Comparison of ENCODE assay signal across 8 mouse cellular contexts in the genomic region with DNA sequence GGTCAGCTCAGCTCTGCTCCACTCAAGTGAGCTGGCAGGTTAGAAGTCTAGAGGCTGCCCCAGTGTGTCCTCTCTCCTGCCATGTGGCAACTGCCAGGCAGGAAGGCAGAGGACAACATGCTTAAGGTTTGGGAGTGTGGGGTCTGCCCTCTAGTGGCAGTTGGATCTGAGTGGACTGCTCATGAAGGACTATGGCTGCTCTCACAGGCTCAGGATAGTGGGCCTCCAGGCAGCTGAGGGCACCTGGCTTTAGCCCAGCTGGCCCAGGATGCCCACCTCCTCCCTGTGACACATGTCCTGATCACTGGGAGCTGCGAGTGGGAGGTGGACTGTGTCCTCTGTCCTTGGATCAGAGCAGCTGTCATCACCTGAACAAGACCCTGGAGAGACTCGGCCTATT. TPM values are rescaled to one million over a fixed set of nuclear protein-coding genes. Genes with fewer than 3 reads are reported as not detected.
A peak's percentile ranks its signal among the peaks of the same experiment; 100 is the strongest.
DNase-seq lines count a peak whose midpoint lies in the region; ATAC-seq and TF ChIP-seq lines count a peak whose summit lies in the region.

No protein-coding gene starts in this region.

- ATAC-seq in forebrain, embryonic 13.5 days = 0 out of 2 replicates have a peak, but pooled peaks have one; percentile 24
- ATAC-seq in heart, embryonic 16.5 days (replicated peaks; ENCODE audit: extremely low read depth, insufficient read depth, low FRiP score) = peak; percentile 42
- ATAC-seq in lung, postnatal 0 days = peak; percentile 41

- peaks cover 10% of the 10 kb centered on the region for H3K36me3 ChIP-seq in forebrain, embryonic 13.5 days (ENCODE audit: poor library complexity, severe bottlenecking)
- peaks cover 36% of the 10 kb centered on the region for H3K36me3 ChIP-seq in forebrain, embryonic 10.5 days (replicated peaks)
- H3K36me3 ChIP-seq in spleen, adult 2 months (ENCODE audit: control insufficient read depth, insufficient read depth, low read length) = no peaks in the 10 kb centered on the region
- no peaks in the 10 kb centered on the region for H3K36me3 ChIP-seq in heart, embryonic 16.5 days (ENCODE audit: control insufficient read depth, insufficient read depth)
- no peaks in the 10 kb centered on the region for H3K36me3 ChIP-seq in lung, postnatal 0 days (ENCODE audit: insufficient read depth, low read length)

- H3K4me2 ChIP-seq in forebrain, embryonic 13.5 days = no peak overlapping the region
- H3K4me2 ChIP-seq in heart, embryonic 16.5 days (ENCODE audit: low read depth, low read length) = no peak overlapping the region
- no peak overlapping the region for H3K4me2 ChIP-seq in lung, postnatal 0 days (replicated peaks; ENCODE audit: low read depth, low read length)

- 0 out of 2 replicates have a peak, but pooled peaks cover 6% of the 10 kb centered on the region for H3K4me1 ChIP-seq in forebrain, embryonic 13.5 days
- peaks cover 13% of the 10 kb centered on the region for H3K4me1 ChIP-seq in forebrain, embryonic 10.5 days
- H3K4me1 ChIP-seq in spleen, adult 2 months (ENCODE audit: control insufficient read depth, insufficient read depth, insufficient read length) = no peaks in the 10 kb centered on the region
- peaks cover 4% of the 10 kb centered on the region; the same call in 1 of the 2 replicates for H3K4me1 ChIP-seq in heart, embryonic 16.5 days (ENCODE audit: control insufficient read depth, insufficient read depth, low read length)
- H3K4me1 ChIP-seq in lung, postnatal 0 days (ENCODE audit: insufficient read depth, low read depth, low read length) = no peaks in the 10 kb centered on the region

- H3K4me3 ChIP-seq in forebrain, embryonic 13.5 days = no peak overlapping the region
- no peak overlapping the region for H3K4me3 ChIP-seq in forebrain, embryonic 10.5 days
- no peak overlapping the region for H3K4me3 ChIP-seq in spleen, adult 2 months (ENCODE audit: extremely low read depth, insufficient read depth, insufficient read length)
- H3K4me3 ChIP-seq in heart, embryonic 16.5 days (ENCODE audit: low read length) = no peak overlapping the region
- no peak overlapping the region for H3K4me3 ChIP-seq in lung, postnatal 0 days (ENCODE audit: low read depth, low read length)

- no peaks in the 10 kb centered on the region for H3K9me3 ChIP-seq in forebrain, embryonic 13.5 days (replicated peaks)
- H3K9me3 ChIP-seq in forebrain, embryonic 10.5 days = no peaks in the 10 kb centered on the region
- no peaks in the 10 kb centered on the region for H3K9me3 ChIP-seq in heart, embryonic 16.5 days (replicated peaks; ENCODE audit: control insufficient read depth, low read length)
- no peaks in the 10 kb centered on the region for H3K9me3 ChIP-seq in lung, postnatal 0 days (ENCODE audit: low read length)

- no peak for DNase-seq in forebrain, embryonic 10.5 days (ENCODE audit: extremely low spot score, low spot score)
- peak in 1 of 2 experiments; percentile 40 for DNase-seq in spleen, adult 2 months (ENCODE audit: low read depth in 1 of 2, low spot score in 2 of 2)
- no peak for DNase-seq in spleen, postnatal 36 days (ENCODE audit: low spot score in 2 of 2)
- peak; percentile 56 for DNase-seq in lung, postnatal 0 days (ENCODE audit: low spot score)
- no peak for DNase-seq in layer of hippocampus, adult 11-12 months (ENCODE audit: low spot score)
- no peak for DNase-seq in gastrocnemius, adult 18-20 months (ENCODE audit: low spot score)

- WGBS in forebrain, embryonic 13.5 days = 74% methylated on average over 2 of the region's 2 CpGs
- WGBS in forebrain, embryonic 10.5 days = 87% methylated on average over 2 of the region's 2 CpGs
- WGBS in spleen, adult 2 months = 90% methylated on average over 2 of the region's 2 CpGs
- WGBS in heart, embryonic 16.5 days = 41% methylated on average over 2 of the region's 2 CpGs
- 73% methylated on average over 2 of the region's 2 CpGs for WGBS in lung, postnatal 0 days

- TF ChIP-seq CTCF in spleen, adult 2 months (IDR thresholded peaks at IDR 0.05; ENCODE audit: extremely low read depth, insufficient read depth, insufficient read length, insufficient replicate concordance) = peak; percentile 41; the same call in 1 of the 2 replicates
- TF ChIP-seq CTCF in lung, postnatal 0 days (IDR thresholded peaks at IDR 0.05) = peak; percentile 80

- no peak overlapping the region for H3K9ac ChIP-seq in forebrain, embryonic 13.5 days
- H3K9ac ChIP-seq in heart, embryonic 16.5 days (ENCODE audit: low read length) = no peak overlapping the region
- no peak overlapping the region for H3K9ac ChIP-seq in lung, postnatal 0 days (replicated peaks; ENCODE audit: low read depth)

- no peak overlapping the region for H3K27ac ChIP-seq in forebrain, embryonic 13.5 days
- no peak overlapping the region for H3K27ac ChIP-seq in forebrain, embryonic 10.5 days
- H3K27ac ChIP-seq in spleen, adult 2 months (ENCODE audit: insufficient read depth, low read length) = no peak overlapping the region
- no peak overlapping the region for H3K27ac ChIP-seq in heart, embryonic 16.5 days (ENCODE audit: low read length)
- H3K27ac ChIP-seq in lung, postnatal 0 days (ENCODE audit: low read length) = no peak overlapping the region

- no peak for TF ChIP-seq POLR2A in spleen, adult 2 months (IDR thresholded peaks at IDR 0.05; ENCODE audit: low read depth, low read length)

- TF ChIP-seq EP300 in lung, postnatal 0 days (IDR thresholded peaks at IDR 0.05) = no peak

- H3K27me3 ChIP-seq in forebrain, embryonic 13.5 days = no peaks in the 10 kb centered on the region
- H3K27me3 ChIP-seq in forebrain, embryonic 10.5 days (ENCODE audit: poor library complexity, severe bottlenecking) = no peaks in the 10 kb centered on the region
- no peaks in the 10 kb centered on the region for H3K27me3 ChIP-seq in spleen, adult 2 months (ENCODE audit: control insufficient read depth, insufficient read depth, low read length)
- no peaks in the 10 kb centered on the region for H3K27me3 ChIP-seq in heart, embryonic 16.5 days (ENCODE audit: control insufficient read depth, insufficient read depth, low read length)
- no peaks in the 10 kb centered on the region for H3K27me3 ChIP-seq in lung, postnatal 0 days (replicated peaks; ENCODE audit: insufficient read depth, low read length)

RNA-seq across cellular contexts. Expression of a gene that starts 6.2 kb away (rescaled TPM):
- polyA plus RNA-seq in forebrain, embryonic 13.5 days (2015; fragmentation: Nextera tagmentation; extraction: Ambion mirVana) = not detected in 2 replicates
- not detected in 2 replicates for polyA plus RNA-seq in forebrain, embryonic 10.5 days (2016; fragmentation: Nextera tagmentation; extraction: Ambion mirVana)
- not detected in 2 replicates for polyA plus RNA-seq in spleen, adult 2 months (2012; rRNA removed)
- polyA plus RNA-seq in heart, embryonic 16.5 days (2015; fragmentation: Nextera tagmentation; extraction: Ambion mirVana) = not detected in 2 replicates
- polyA plus RNA-seq in lung, postnatal 0 days (2015; fragmentation: Nextera tagmentation; extraction: Ambion mirVana) = not detected in 2 replicates
- not detected for total RNA-seq in gastrocnemius, adult 18-20 months (2021)

RNA-seq across cellular contexts. Expression of a gene that starts 7.4 kb away (rescaled TPM):
- 111 and 117 TPM in 2 replicates for polyA plus RNA-seq in forebrain, embryonic 13.5 days (2015; fragmentation: Nextera tagmentation; extraction: Ambion mirVana)
- polyA plus RNA-seq in forebrain, embryonic 10.5 days (2016; fragmentation: Nextera tagmentation; extraction: Ambion mirVana) = 119 and 120 TPM in 2 replicates
- 27.2 and 36.2 TPM in 2 replicates for polyA plus RNA-seq in spleen, adult 2 months (2012; rRNA removed)
- 75.7 and 75.8 TPM in 2 replicates for polyA plus RNA-seq in heart, embryonic 16.5 days (2015; fragmentation: Nextera tagmentation; extraction: Ambion mirVana)
- polyA plus RNA-seq in lung, postnatal 0 days (2015; fragmentation: Nextera tagmentation; extraction: Ambion mirVana) = 60.5 and 61.6 TPM in 2 replicates
- 10 to 100 TPM; 55.0 to 68.4 TPM for total RNA-seq in gastrocnemius, adult 18-20 months (2021)

RNA-seq across cellular contexts. Expression of a gene that starts 18.8 kb away (rescaled TPM):
- 0.93 and 0.97 TPM in 2 replicates for polyA plus RNA-seq in forebrain, embryonic 13.5 days (2015; fragmentation: Nextera tagmentation; extraction: Ambion mirVana)
- 1.6 and 1.8 TPM in 2 replicates for polyA plus RNA-seq in forebrain, embryonic 10.5 days (2016; fragmentation: Nextera tagmentation; extraction: Ambion mirVana)
- 32.2 and 36.3 TPM in 2 replicates for polyA plus RNA-seq in spleen, adult 2 months (2012; rRNA removed)
- 17.1 and 17.2 TPM in 2 replicates for polyA plus RNA-seq in heart, embryonic 16.5 days (2015; fragmentation: Nextera tagmentation; extraction: Ambion mirVana)
- 22.7 and 28.1 TPM in 2 replicates for polyA plus RNA-seq in lung, postnatal 0 days (2015; fragmentation: Nextera tagmentation; extraction: Ambion mirVana)
- 10 to 100 TPM; 21.8 to 28.9 TPM for total RNA-seq in gastrocnemius, adult 18-20 months (2021)

RNA-seq across cellular contexts. Expression of a gene that starts 33.2 kb away (rescaled TPM):
- polyA plus RNA-seq in forebrain, embryonic 13.5 days (2015; fragmentation: Nextera tagmentation; extraction: Ambion mirVana) = 3.8 and 7.0 TPM in 2 replicates
- polyA plus RNA-seq in forebrain, embryonic 10.5 days (2016; fragmentation: Nextera tagmentation; extraction: Ambion mirVana) = 0.27 and 0.49 TPM in 2 replicates
- 23.2 and 29.5 TPM in 2 replicates for polyA plus RNA-seq in spleen, adult 2 months (2012; rRNA removed)
- 0.59 and 1.6 TPM in 2 replicates for polyA plus RNA-seq in heart, embryonic 16.5 days (2015; fragmentation: Nextera tagmentation; extraction: Ambion mirVana)
- polyA plus RNA-seq in lung, postnatal 0 days (2015; fragmentation: Nextera tagmentation; extraction: Ambion mirVana) = 3.6 and 4.1 TPM in 2 replicates
- total RNA-seq in gastrocnemius, adult 18-20 months (2021) = 1 to 10 TPM in 1 of 2 experiments, under 1 TPM in 1; 0.66 to 1.4 TPM

RNA-seq across cellular contexts. Expression of a gene that starts 46.4 kb away (rescaled TPM):
- 0.11 and 0.18 TPM in 2 replicates for polyA plus RNA-seq in forebrain, embryonic 13.5 days (2015; fragmentation: Nextera tagmentation; extraction: Ambion mirVana)
- 0.15 and 0.34 TPM in 2 replicates for polyA plus RNA-seq in forebrain, embryonic 10.5 days (2016; fragmentation: Nextera tagmentation; extraction: Ambion mirVana)
- 8.1 and 11.9 TPM in 2 replicates for polyA plus RNA-seq in spleen, adult 2 months (2012; rRNA removed)
- 0.43 and 0.66 TPM in 2 replicates for polyA plus RNA-seq in heart, embryonic 16.5 days (2015; fragmentation: Nextera tagmentation; extraction: Ambion mirVana)
- polyA plus RNA-seq in lung, postnatal 0 days (2015; fragmentation: Nextera tagmentation; extraction: Ambion mirVana) = 2.2 and 3.3 TPM in 2 replicates
- total RNA-seq in gastrocnemius, adult 18-20 months (2021) = under 1 TPM; 0.12 to 0.21 TPM
